Mouse (Mus musculus): ENCODE results near the gene Osbpl3. TPM values are rescaled to one million over a fixed set of nuclear protein-coding genes. Genes with fewer than 3 reads are reported as not detected.

Osbpl3 gene
- total RNA-seq, 2 experiments from 2014 or later, result 22.4 to 25.3 TPM

- intact Hi-C loops (cut with DNase I), result loop anchor here (5.0 kb wide), 1 partner anchor 232 kb away; no protein-coding TSS in a partner anchor
- DNase-seq, result peak; percentile 78
These were observed 151.0 kb downstream of the Osbpl3 start for GRCm38 (mm10) chr6:50304949-50305491.

GRCm38 (mm10) chr6:50301121-50301520, 154.9 kb downstream of the Osbpl3 start:
- intact Hi-C loops (cut with DNase I), result no loop called here
- no peak for DNase-seq

DNA sequence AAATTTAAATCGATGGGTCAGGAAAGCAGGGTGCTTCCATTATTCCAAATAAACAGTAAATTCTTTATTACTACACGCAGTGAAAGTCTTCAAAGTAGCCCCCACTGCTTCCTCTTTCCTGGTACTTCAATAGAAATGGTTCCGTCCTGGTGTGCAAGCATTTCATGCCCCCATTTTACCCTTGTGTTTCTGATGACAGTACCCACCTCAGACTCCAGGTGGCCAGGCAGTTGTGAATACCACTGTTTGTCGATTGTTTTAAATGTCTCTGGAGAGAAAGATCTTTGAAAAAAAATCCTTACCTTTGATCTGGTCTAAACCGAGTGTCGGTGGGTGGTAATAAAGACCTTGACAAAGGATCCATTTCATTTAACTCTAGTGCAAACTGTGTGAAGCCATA, 155.4 kb downstream of the Osbpl3 start:
- DNase-seq, result no peak
- intact Hi-C loops (cut with DNase I), result no loop called here

DNA sequence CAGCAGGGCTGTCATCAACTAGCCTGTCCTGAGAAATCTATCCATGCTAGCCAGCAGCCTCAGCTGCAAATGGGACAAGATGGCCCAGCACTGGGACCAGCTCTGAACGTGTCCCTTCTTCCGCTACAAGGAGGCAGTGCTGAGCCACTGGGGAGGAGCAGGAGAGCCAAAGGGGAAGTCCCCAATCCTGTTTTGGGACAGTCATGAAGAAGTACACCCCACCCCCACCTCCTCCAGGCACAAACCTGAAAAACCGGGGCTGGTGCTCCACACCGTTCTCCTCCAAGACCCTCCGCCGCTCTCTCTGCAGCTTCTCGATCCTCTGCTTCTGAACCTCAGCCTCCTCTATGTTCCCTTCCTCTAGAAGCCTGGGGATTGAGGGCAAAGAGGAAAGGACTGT, 156.9 kb downstream of the Osbpl3 start:
- intact Hi-C loops (cut with DNase I), result loop anchor here (10.0 kb wide), 1 partner anchor 184 kb away; the partner anchor contains the start of gene Mpp6
- no peak for DNase-seq

- intact Hi-C loops (cut with DNase I), result loop anchor here (10.0 kb wide), 1 partner anchor 183 kb away; the partner anchor contains the start of gene Mpp6
- no peak for DNase-seq
These were observed 158.3 kb downstream of the Osbpl3 start for GRCm38 (mm10) chr6:50297671-50298070.

DNA sequence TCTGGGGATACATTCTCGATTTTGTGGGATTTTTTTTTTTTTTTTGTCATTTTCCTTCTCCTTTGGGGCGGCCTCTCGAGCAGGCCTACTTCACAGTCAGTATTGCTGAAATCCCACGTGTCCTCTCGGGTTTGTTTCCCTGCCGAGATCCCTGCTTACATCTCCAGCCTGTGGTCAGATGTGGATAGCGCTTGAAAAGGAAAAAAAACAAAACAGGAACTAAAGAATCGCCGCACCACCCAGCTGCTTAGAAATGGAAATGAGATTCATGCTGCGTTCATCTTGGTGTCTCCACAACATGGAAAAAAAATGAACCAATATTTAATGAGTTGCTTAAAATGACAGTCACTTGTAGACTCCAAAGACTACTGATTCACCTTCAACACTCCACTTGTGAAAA, 160.9 kb downstream of the Osbpl3 start:
- intact Hi-C loops (cut with DNase I), result loop anchor here (2.0 to 10.0 kb wide), 2 partner anchors 180 to 776 kb away; partner anchors contain the start of gene Mpp6

DNA sequence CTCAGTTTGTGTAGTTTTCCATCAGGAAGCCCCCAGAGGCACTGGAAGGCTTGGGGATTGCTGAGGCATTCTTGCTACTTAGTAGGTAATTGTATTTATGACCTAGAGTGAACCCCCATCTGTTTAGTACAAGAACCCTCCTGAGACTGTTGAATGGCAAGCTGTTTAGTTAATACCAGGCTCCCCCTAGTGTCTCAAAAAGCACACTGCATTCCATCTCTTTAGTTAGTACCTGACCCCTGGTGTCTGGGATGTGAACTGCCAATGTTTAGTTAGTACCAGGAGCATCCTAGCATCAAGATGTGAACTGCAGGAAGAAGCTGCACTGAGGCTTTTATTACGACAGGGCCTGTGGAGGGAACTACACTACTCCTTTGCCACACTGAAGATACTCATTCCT, 161.9 kb downstream of the Osbpl3 start:
- DNase-seq, result peak; percentile 80
- intact Hi-C loops (cut with DNase I), result loop anchor here (2.0 to 10.0 kb wide), 2 partner anchors 179 to 775 kb away; partner anchors contain the start of gene Mpp6

More for the DNA sequence above, 160.9 kb downstream of the Osbpl3 start:
- no peak for DNase-seq

DNA sequence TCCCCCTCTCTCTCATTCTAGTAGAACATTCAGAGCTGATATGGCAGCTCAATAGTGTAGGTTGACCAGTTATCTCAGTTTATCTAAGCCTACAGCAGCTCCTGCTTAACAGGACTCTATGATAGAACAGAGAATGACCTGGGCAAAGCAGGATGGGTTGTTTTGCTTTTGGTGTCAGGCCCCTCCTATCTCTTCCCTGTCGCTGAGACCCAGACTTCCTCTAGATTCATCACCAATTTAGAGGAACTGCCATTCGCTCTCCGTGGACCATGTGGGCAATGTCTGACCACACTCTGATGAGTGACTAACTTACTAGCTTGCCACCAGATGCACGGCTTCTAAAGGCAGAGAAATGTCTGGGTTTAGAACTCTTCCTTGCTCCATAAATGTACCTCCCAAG, 164.4 kb downstream of the Osbpl3 start:
- no peak for DNase-seq
- intact Hi-C loops (cut with DNase I), result loop anchor here (10.0 kb wide), 1 partner anchor 177 kb away; the partner anchor contains the start of gene Mpp6

DNA sequence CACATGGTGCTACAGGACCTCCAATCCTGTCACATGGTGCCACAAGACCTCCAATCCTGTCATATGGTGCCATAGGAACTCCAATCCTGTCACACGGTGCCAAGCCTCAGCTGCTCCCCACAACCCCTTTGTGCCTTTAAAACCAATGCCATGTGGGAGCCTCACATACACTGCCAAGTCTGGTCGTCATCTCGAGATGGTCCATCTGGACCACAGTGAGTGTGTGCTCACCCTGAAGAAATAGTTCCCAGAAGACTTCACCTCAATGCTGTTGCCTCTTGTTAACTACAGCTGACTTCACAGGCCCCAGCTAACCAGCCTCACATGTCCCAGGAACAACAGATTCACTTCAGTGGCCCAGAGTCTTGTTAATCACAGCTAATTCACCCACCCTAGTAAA, 169.1 kb downstream of the Osbpl3 start:
- intact Hi-C loops (cut with DNase I), result no loop called here
- peak; percentile 56 for DNase-seq

DNA sequence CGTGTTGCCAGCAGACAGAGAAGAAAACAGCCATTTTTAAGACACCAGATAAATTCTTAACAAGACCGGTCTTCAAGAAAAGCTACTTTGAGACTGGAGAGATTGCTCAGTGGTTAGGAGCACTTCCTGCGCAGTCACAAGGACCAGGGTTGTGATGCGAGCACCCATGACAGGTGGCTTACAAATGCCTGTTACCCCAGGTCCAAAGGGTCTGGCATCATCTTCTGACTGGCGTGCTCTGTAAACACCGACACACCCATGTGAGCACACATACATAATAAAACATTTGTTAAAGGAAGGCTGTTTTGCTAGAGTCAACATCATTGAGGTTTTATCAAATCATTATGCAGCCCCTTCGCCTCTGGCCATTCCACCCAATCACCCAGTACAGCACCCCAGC, 176.4 kb downstream of the Osbpl3 start:
- no peak for DNase-seq
- intact Hi-C loops (cut with DNase I), result no loop called here

DNA sequence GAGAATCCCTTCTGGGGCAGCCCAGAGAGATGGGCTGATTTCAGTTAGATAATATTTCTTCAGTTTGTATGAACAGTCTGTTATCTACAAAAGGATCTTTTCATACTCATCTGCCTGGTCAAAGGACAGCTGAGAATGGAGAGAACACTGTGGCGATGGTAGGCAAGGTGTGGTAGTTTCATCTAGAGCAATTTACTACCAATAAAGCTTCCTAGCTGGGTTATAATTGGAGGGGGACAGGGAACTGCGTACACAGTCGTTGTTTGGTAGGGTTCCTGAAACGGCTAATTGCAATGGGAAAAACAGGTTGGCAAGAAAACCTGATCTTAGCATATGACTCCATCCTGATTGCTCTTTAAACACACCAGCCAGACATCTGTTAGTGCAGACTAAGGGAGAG, 182.1 kb downstream of the Osbpl3 start:
- intact Hi-C loops (cut with DNase I), result no loop called here

GRCm38 (mm10) chr6:50273416-50273815, 182.6 kb downstream of the Osbpl3 start:
- DNase-seq, result no peak
- intact Hi-C loops (cut with DNase I), result no loop called here

More for the DNA sequence above, 182.1 kb downstream of the Osbpl3 start:
- DNase-seq, result no peak

DNA sequence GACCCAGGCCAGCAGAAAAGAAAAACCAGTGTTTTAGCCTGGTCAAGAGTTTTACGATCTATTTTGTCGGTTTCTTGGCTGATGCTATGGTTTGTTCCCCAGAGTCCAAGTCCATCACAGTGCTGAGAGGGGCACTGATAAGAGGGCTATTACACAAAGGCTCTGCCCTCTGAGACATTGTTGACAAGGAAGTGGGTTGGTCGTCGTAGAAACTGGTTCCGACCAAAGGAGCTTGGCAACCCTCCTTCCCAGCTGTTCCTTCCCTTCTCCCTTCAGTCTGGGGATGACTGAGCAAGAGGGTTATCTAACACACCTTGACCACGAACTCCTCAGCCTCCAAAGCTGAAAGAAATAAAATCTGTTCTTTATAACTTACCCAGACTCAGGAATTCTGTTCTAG, 192.3 kb downstream of the Osbpl3 start, which contains the start of gene Gsdme:
Gene Gsdme, minus strand, starts transcription at position 193 of the 400 bp plus-strand sequence.
- intact Hi-C loops (cut with DNase I), result no loop called here
- no peak for DNase-seq

GRCm38 (mm10) chr6:50262310-50262709, 193.7 kb downstream of the Osbpl3 start:
- intact Hi-C loops (cut with DNase I), result no loop called here
- no peak for DNase-seq

DNA sequence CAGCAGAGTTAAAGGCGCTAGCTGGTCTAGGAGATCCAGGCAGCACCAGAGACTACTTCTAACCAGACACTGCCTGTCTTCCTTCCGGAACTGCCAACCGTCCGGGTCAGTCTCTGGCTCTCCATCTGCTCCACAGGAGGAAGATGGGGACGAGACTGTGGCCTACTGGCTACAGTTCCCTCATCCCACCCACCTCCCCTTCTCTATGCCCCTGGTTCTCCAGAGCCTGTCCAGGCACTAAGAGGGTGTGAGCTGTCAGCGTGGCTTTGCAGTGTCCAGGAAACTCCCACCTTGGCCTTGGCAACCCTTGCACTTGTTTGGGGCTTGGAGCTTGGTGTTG, 194.1 kb downstream of the Osbpl3 start:
- no peak for DNase-seq
- intact Hi-C loops (cut with DNase I), result no loop called here

- peak; percentile 93 for DNase-seq
- intact Hi-C loops (cut with DNase I), result no loop called here
These were observed 194.6 kb downstream of the Osbpl3 start for GRCm38 (mm10) chr6:50261201-50261921.

DNA sequence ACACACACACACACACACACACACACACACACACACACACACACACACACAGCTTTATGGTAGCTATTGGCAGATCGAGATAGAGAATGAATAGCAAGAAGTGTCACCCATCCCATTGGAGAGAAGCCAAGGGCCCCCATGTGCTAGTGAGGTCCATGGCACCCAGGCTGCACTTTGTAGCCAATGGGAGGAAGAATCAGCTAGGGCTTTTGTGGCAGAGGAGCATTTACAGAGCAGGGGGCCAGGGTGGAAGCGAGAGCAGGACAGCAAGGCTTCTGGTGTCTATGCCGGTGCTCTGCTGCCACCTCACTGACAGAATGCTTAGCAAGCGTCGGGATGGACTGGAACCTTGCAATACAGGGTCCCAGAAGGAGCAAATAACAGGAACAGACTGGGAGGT, 200.6 kb downstream of the Osbpl3 start:
- DNase-seq, result no peak
- intact Hi-C loops (cut with DNase I), result no loop called here

GRCm38 (mm10) chr6:50254723-50255184, 201.2 kb downstream of the Osbpl3 start:
- peak; percentile 34 for DNase-seq
- intact Hi-C loops (cut with DNase I), result no loop called here

DNA sequence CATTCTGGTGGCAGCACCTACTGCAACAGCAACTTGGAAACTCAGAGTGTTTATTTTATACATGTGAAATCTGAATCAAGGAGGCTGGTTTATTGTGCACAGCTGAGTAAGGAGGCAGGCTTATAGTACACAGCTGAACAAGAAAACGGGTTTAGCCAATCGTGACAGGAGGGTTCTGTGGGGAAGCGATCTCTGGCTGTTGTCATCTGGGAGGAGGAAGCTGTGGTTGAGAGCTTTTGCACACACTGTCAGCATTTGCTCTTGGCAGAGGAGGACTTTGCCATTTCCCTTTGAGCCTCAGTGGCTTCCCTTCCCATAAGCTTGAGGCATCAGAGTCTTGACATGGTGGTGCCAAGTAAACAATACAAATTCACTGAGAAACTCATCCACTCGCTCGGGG, 203.3 kb downstream of the Osbpl3 start:
- intact Hi-C loops (cut with DNase I), result no loop called here
- DNase-seq, result no peak

DNA sequence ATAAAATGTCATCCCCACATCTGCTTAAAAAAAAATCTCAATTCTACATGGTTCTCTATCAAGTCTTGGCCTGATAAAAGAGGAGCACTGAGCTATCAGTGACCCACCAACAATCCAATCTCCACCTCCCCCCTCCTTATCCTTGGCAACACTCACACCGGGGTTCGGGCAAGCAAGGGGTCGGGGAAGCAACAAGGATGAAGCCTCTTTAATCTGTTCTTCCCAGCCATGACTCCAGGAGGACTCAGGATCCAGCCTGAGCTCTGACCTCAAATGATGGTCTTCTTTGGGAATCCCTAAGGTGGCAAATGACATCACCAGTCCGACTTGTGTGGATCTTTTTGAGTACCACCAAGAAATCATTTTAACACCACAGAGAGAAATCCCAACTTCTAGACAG, 208.2 kb downstream of the Osbpl3 start:
- intact Hi-C loops (cut with DNase I), result no loop called here
- no peak for DNase-seq

DNA sequence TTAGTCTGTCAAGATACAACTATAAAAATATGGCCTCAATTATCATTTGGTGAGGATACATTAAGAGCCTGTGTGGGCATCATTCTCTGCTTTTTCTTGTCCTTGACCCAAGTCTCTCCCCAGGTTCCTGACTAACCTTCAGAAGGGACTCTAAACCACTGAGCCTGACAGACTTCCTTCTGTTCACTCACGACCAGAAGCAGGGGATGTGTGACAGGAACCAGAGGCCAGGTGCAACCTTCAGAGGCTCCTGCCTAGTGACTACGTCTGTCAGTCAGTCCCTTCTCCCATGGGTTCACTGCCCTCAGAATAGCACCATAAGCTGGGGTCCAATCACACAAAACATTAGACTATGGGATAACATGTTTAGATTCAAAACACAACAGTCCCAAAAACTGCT, 208.6 kb downstream of the Osbpl3 start:
- no peak for DNase-seq
- intact Hi-C loops (cut with DNase I), result no loop called here

DNA sequence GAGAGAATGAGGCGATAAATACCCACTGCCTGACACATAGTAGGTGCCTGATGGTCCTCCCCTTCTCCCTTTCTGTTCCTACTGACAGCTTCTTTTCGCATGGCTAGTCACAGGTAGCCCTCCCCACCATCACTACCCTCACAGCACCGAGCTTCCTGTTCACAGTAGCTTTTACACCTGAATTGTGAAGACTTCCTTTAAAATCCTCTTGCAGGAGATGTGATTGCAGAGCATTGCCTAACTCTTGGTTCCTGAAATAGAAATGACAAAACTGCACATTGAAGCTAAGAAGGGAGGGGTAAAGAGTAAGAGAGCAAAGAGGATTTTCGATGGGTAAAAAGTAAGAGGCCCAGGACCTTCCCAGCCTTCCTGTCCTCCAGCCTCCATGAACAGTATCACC, 211.0 kb downstream of the Osbpl3 start:
- intact Hi-C loops (cut with DNase I), result no loop called here
- no peak for DNase-seq
